Mouse (Mus musculus) kidney, embryonic 14.5 days (tissue): ENCODE measurements at regions not wholly inside any gene's neighbourhood (a gene's known extent, or its start where the extent isn't known, plus 50 kb on each side); places are given as distances from the start of the nearest gene placed in this dataset.

ENCODE experiments used
- ATAC-seq: fragments of 200-750 bp; cut with Nextera tagmentation; 2 replicates; pipeline ENCODE4 v1.8.0; 2017; ENCODE audit warnings: moderate number of reproducible peaks, mild to moderate bottlenecking, moderate TSS enrichment, moderate library complexity; ENCODE audit not compliant: low FRiP score, low TSS enrichment
- H3K27ac ChIP-seq: fragments of 300-500 bp; sonication (generic); 2 replicates; pipeline ENCODE4 v1.5.1; 2014; ENCODE audit warnings: low read depth, mild to moderate bottlenecking, low read length, moderate library complexity, mixed read lengths
- H3K27me3 ChIP-seq: fragments of 300-500 bp; sonication (generic); 2 replicates; pipeline ENCODE4 v1.6.1; 2014; ENCODE audit warnings: mild to moderate bottlenecking, low read length; ENCODE audit not compliant: control insufficient read depth, insufficient read depth
- H3K36me3 ChIP-seq: fragments of 300-500 bp; sonication (generic); 2 replicates; pipeline ENCODE4 v1.6.1; 2014; ENCODE audit warnings: low read length, mixed read lengths; ENCODE audit not compliant: control insufficient read depth, insufficient read depth
- H3K4me1 ChIP-seq: fragments of 300-500 bp; sonication (generic); 2 replicates; pipeline ENCODE4 v1.6.1; 2014; ENCODE audit warnings: low read length, mixed read lengths; ENCODE audit not compliant: control insufficient read depth, insufficient read depth
- H3K4me2 ChIP-seq: fragments of 300-500 bp; sonication (generic); replicated peaks from 2 replicates; pipeline ENCODE4 v1.6.1; 2014; ENCODE audit warnings: low read depth, mild to moderate bottlenecking, low read length
- H3K4me3 ChIP-seq: fragments of 300-500 bp; sonication (generic); 2 replicates; pipeline ENCODE4 v1.5.1; 2014; ENCODE audit warnings: mild to moderate bottlenecking, low read length
- H3K9ac ChIP-seq: fragments of 300-500 bp; sonication (generic); 2 replicates; pipeline ENCODE4 v1.6.1; 2014; ENCODE audit warnings: low read depth, mild to moderate bottlenecking, low read length, moderate library complexity
- H3K9me3 ChIP-seq: fragments of 300-500 bp; sonication (generic); 2 replicates; pipeline ENCODE4 v1.6.1; 2016; ENCODE audit warnings: low read length; ENCODE audit not compliant: control insufficient read depth
- WGBS: fragments of 180-500 bp; shearing (Covaris S2); extraction: QIAGEN DNeasy Blood & Tissue Kit; methylation state at CpG from one replicate; pipeline ENCODE4 v1.1.7; 2014; 5-methylcytosine and 5-hydroxymethylcytosine counted together

DNA sequence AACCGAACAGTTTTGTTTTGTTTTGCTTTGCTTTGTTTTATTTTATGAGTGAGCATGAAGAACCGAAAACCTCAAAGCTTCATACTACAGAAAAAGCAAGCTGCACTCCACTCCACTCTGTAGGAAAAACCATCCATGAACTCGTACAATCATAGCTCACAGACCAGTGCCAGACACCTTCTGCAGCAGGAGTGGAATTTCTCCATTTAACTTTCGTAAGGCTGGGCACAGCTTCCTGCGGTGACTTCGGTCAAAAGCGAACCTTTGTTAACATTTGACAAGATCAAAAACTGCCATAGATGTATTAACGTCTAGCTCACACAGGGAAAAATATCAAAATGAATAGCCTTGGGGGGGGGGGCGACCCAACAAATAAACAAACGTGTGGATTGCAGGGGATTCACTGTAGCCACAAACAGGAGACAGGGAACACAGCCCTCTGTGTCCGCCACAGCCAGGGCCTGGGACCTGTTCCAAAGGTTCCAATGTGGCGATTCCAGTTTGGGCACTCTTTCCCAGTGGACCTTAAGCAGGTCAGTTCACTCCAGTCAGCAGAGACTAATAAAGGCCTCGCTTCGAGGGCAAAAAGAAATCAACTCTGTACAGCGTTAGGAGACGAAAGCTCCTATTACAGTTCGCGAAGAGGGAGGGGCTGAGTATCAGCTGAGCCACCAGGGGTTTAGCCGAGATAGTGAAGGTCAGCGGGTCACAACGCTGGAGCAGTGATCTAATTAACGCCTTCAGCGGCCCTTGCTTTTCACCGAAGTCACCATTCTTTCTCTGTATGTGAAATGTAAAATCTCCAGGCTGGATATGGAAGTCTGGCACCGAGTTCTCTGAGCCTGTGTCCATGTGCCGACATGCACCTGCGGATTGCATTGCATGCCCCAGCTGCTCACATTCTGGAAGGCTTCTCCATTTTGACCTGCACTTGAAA is 135.4 kb upstream of the Ankrd55 start:
- Histone ChIP-seq H3K27me3 (no peaks in the 10 kb centered on the region), H3K9ac (no peak overlapping the region), H3K4me2 (no peak overlapping the region; the same call in 1 of the 2 replicates), H3K4me1 (peaks cover 15% of the 10 kb centered on the region; the same call in 1 of the 2 replicates), H3K9me3 (no peaks in the 10 kb centered on the region; the same call in 1 of the 2 replicates), H3K36me3 (no peaks in the 10 kb centered on the region), H3K4me3 (no peak overlapping the region), H3K27ac (peak overlapping the region; percentile 65; the same call in 1 of the 2 replicates)
- WGBS = 21% methylated on average over 27 of the region's 27 CpGs
- peak; percentile 68 for ATAC-seq

DNA sequence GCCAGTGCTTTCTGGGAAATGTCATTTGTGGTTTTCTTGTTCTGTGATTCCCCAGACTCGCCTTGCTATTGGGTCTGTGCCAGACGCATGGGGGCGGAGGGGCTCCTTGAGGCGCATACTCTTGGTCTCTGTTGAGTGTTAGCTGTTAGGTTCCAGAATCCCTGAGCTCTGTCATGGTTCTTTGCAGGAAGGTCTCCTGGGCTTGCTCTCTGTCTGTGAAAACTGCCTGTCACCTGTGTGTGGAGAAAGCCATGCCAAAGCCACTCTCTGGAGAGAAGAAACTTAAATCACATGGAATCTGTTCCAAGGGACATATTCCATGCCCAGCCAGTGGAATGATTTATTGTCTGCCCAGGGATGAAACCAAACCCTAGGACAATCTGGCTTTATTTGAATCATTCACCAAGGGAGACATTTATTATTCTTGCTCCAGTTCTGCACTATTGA is 134.5 kb upstream of the Ankrd55 start:
- peaks cover 15% of the 10 kb centered on the region; the same call in 1 of the 2 replicates for H3K4me1 ChIP-seq
- WGBS = 43% methylated on average over 4 of the region's 4 CpGs
- no peak overlapping the region for H3K27ac ChIP-seq
- H3K36me3 ChIP-seq = no peaks in the 10 kb centered on the region
- peak; percentile 47 for ATAC-seq
- H3K9ac ChIP-seq = no peak overlapping the region
- no peaks in the 10 kb centered on the region for H3K27me3 ChIP-seq
- no peak overlapping the region for H3K4me3 ChIP-seq
- no peaks in the 10 kb centered on the region; the same call in 1 of the 2 replicates for H3K9me3 ChIP-seq
- H3K4me2 ChIP-seq = no peak overlapping the region

DNA sequence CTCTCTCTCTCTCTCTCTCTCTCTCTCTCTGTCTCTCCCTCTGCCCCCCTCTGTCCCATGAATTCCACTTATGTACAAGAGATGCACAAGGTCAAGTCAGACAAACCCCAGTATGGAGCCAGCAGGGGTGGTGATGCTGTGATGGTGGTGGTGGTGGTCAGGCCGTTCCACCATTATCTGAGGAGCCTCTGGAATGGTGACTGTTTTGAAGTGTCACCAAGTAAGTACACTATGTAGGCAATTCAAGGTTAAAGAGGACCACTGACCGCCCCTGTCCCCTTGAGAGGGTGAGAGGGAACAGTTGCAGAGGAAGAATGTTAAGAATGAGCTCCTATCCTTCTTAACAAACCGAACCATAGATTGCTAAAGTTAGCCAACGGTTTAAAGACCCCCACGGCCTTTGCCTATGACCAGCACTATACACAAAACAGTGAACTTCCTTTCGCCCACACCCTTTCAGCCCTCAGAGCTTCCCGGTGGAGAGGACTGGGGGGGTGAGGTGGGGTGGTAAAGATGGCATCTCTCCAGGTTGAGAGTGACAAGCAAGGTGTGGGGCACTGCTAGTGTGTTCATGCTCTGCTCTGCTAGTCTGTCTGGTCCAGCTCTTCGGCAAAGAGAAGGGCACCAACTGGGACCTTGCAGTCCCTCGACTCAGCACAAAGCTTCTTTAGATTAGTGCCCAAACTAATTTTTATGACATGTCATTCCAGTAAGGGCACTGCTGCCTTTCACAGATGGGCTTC is 128.7 kb upstream of the Ankrd55 start:
- no peaks in the 10 kb centered on the region; the same call in 1 of the 2 replicates for H3K9me3 ChIP-seq
- no peak overlapping the region for H3K9ac ChIP-seq
- no peak for ATAC-seq
- H3K4me1 ChIP-seq = no peaks in the 10 kb centered on the region
- H3K4me3 ChIP-seq = no peak overlapping the region
- no peak overlapping the region for H3K27ac ChIP-seq
- WGBS = 80% methylated on average over 9 of the region's 9 CpGs
- no peak overlapping the region for H3K4me2 ChIP-seq
- H3K27me3 ChIP-seq = no peaks in the 10 kb centered on the region
- H3K36me3 ChIP-seq = no peaks in the 10 kb centered on the region

DNA sequence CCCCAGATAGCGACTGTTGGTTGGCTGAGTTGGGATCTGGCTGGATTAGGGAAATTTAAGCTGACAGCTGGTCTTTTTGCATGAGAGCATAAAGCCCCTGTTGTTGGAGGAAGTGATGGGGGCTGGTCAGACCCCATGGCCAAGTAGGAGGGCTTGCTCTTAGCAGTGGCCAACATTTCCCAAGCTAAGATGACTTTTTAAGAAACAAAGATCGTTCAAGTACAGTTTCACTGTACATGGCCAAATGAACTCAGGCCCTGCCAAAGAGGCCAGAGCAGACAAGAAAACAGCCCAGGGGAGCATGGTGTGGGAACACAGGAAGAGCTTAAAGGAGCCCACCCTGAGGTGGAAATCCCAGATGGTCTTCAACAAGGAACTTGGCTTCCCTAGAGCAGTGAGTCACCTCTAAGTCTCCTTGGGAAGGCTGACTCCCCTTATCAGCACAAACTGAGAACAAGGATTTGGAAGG is 128.0 kb upstream of the Ankrd55 start:
- WGBS = 48% methylated on average over 2 of the region's 2 CpGs

DNA sequence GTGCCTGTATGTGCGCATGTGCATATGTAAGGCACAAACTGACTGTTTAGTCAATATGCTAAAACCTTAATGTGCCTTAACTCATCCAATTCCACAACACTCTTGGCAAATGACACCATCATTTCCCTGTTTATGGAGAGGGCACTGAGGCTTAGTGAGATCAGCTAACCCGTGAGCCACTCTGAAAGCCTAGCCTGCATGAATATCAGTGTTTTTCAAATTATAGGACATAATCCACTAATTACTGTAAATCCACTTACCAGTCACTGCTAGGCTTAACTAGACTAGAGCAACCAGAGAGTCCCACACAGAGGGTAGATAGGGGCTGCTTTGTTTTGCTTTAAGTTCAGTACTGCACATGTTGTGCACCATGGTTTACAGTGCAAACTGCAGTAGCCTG is 127.5 kb upstream of the Ankrd55 start:
- no peak overlapping the region for H3K9ac ChIP-seq
- H3K27ac ChIP-seq = no peak overlapping the region
- no peaks in the 10 kb centered on the region for H3K4me1 ChIP-seq
- no peak overlapping the region for H3K4me3 ChIP-seq
- no peaks in the 10 kb centered on the region; the same call in 1 of the 2 replicates for H3K9me3 ChIP-seq
- WGBS = 90% methylated on average over 2 of the region's 2 CpGs
- H3K36me3 ChIP-seq = no peaks in the 10 kb centered on the region
- H3K4me2 ChIP-seq = no peak overlapping the region
- ATAC-seq = no peak
- no peaks in the 10 kb centered on the region for H3K27me3 ChIP-seq

More for the DNA sequence above, 128.0 kb upstream of the Ankrd55 start:
- Histone ChIP-seq H3K4me2 (no peak overlapping the region), H3K36me3 (no peaks in the 10 kb centered on the region), H3K9ac (no peak overlapping the region), H3K27ac (no peak overlapping the region), H3K9me3 (no peaks in the 10 kb centered on the region; the same call in 1 of the 2 replicates), H3K4me1 (no peaks in the 10 kb centered on the region), H3K27me3 (no peaks in the 10 kb centered on the region), H3K4me3 (no peak overlapping the region)
- ATAC-seq = no peak

DNA sequence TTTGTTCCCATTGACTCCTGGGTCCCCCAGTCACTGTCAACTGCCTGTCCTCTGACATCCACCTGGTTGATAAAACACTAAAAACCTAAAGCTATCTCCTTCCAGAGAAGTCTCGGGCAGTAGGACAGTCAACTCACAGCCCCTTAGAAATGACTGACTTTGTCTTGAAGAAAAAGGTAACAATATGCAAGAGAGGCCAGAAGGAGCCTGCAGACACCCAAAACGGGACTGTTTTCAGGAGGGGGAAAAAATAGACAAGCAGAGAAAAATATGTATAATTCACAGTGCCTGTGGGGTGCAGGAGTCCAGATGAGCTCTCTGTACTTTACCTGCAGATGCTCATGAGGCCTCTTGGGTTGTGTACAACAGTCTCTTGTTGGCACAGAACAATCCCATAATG is 126.4 kb upstream of the Ankrd55 start:
- Histone ChIP-seq H3K4me3 (no peak overlapping the region), H3K4me1 (no peaks in the 10 kb centered on the region), H3K36me3 (no peaks in the 10 kb centered on the region), H3K9me3 (no peaks in the 10 kb centered on the region; the same call in 1 of the 2 replicates), H3K9ac (no peak overlapping the region), H3K4me2 (no peak overlapping the region), H3K27me3 (no peaks in the 10 kb centered on the region), H3K27ac (no peak overlapping the region)
- 80% methylated on average over 2 of the region's 2 CpGs for WGBS
- ATAC-seq = no peak

DNA sequence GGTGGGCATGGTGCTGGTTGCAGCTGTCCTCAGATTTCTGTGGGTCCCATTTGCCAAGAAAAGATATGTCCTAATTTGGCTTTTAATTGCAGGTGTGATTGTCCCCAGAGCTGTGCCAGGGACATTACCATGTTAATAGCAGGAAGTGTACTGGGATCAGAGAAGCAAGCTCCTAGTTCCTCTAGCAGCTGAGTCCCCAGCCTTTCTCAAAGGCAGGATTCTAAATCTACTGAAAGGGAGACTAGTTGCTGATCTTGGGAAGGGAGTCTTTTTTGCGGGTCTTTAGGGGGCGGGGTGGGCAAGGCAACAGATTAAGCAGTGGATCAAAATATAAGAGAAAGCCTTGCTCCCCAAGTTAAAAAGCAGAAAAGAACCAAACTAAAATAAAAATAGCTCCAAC is 122.3 kb upstream of the Ankrd55 start:
- no peaks in the 10 kb centered on the region for H3K27me3 ChIP-seq
- no peaks in the 10 kb centered on the region for H3K9me3 ChIP-seq

DNA sequence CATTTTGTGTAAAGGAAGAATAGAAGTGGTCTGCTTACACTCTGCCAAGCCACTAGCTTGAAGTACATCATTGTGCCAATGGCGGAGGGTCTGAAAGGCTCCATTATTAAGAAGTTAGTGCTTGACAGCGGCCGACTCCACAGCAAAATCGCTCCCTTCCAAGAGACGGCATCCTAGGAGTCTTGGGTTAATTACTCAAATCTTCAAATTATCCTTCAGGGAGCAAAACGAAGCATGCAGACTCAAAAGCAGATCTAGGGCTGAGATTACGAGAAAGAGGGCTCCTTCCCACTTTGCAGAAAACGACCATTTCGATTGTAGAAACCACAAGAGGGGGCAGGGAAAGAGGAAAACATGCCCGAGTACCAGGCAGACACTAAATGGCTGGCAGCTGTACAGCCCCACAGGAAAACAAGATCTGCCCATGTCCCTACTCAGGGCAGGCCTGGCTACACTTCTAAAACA is 121.9 kb upstream of the Ankrd55 start:
- H3K4me2 ChIP-seq = no peak overlapping the region
- H3K9me3 ChIP-seq = no peaks in the 10 kb centered on the region
- H3K4me1 ChIP-seq = no peaks in the 10 kb centered on the region
- no peaks in the 10 kb centered on the region for H3K36me3 ChIP-seq
- H3K27me3 ChIP-seq = no peaks in the 10 kb centered on the region
- H3K9ac ChIP-seq = no peak overlapping the region
- ATAC-seq = no peak
- no peak overlapping the region for H3K4me3 ChIP-seq
- H3K27ac ChIP-seq = no peak overlapping the region
- 55% methylated on average over 10 of the region's 10 CpGs for WGBS

More for the DNA sequence above, 122.3 kb upstream of the Ankrd55 start:
- Histone ChIP-seq H3K4me1 (no peaks in the 10 kb centered on the region), H3K27ac (no peak overlapping the region), H3K9ac (no peak overlapping the region), H3K4me3 (no peak overlapping the region), H3K4me2 (no peak overlapping the region), H3K36me3 (no peaks in the 10 kb centered on the region)
- ATAC-seq = no peak
- 50% methylated on average over 2 of the region's 2 CpGs for whole genome bisulfite sequencing
